Mouse (Mus musculus): ENCODE measurements around the gene Cldn34b2.
"Not testable (repeated sequence)": the region's sequence is repeated elsewhere in the genome, so short reads cannot be mapped to it uniquely, and the experiment has no call there.

Cldn34b2 gene

GRCm38 (mm10) chrX:155128312-155128711 lies at the start of gene Cldn34b2:
Gene Cldn34b2, minus strand, starts transcription at chrX:155128412.
- H3K4me3 ChIP-seq (replicated peaks; ENCODE audit: low read length); H3K4me1 ChIP-seq (replicated peaks; ENCODE audit: low read depth, low read length); H3K9me3 ChIP-seq (ENCODE audit: low read length); H3K27me3 ChIP-seq (ENCODE audit: insufficient read depth, low read length); H3K36me3 ChIP-seq (ENCODE audit: insufficient read depth, low read length): not testable (repeated sequence)

- TF ChIP-seq CTCF (conservative IDR thresholded peaks at IDR 0.05; ENCODE audit: low read length) = no peak
- TF ChIP-seq NANOG (IDR thresholded peaks at IDR 0.05; ENCODE audit: borderline replicate concordance, low read length) = no peak
- no peak for TF ChIP-seq POU5F1 (IDR thresholded peaks at IDR 0.05; ENCODE audit: borderline replicate concordance, low read length)
- H3K9me3 ChIP-seq (ENCODE audit: low read length) = no peaks in the 10 kb centered on the region
- no peaks in the 10 kb centered on the region for H3K36me3 ChIP-seq (ENCODE audit: insufficient read depth, low read length)
- H3K27me3 ChIP-seq (ENCODE audit: insufficient read depth, low read length) = no peaks in the 10 kb centered on the region
- H3K4me1 ChIP-seq (replicated peaks; ENCODE audit: low read depth, low read length) = no peaks in the 10 kb centered on the region
- no peak overlapping the region for H3K4me3 ChIP-seq (replicated peaks; ENCODE audit: low read length)
Measured at GRCm38 (mm10) chrX:155177640-155178039, 49.4 kb upstream of the Cldn34b2 start.

- Histone ChIP-seq H3K27me3 (ENCODE audit: insufficient read depth, low read length) (no peaks in the 10 kb centered on the region), H3K36me3 (ENCODE audit: insufficient read depth, low read length) (no peaks in the 10 kb centered on the region), H3K9me3 (ENCODE audit: low read length) (no peaks in the 10 kb centered on the region), H3K4me3 (replicated peaks; ENCODE audit: low read length) (no peak overlapping the region), H3K4me1 (replicated peaks; ENCODE audit: low read depth, low read length) (no peaks in the 10 kb centered on the region)
- TF ChIP-seq NANOG (IDR thresholded peaks at IDR 0.05; ENCODE audit: borderline replicate concordance, low read length) = no peak
- TF ChIP-seq POU5F1 (IDR thresholded peaks at IDR 0.05; ENCODE audit: borderline replicate concordance, low read length) = no peak
- no peak for TF ChIP-seq CTCF (conservative IDR thresholded peaks at IDR 0.05; ENCODE audit: low read length)
Measured at GRCm38 (mm10) chrX:155177230-155177629, 49.0 kb upstream of the Cldn34b2 start.

GRCm38 (mm10) chrX:155175568-155175967 lies 47.4 kb upstream of the Cldn34b2 start:
- Histone ChIP-seq H3K36me3 (ENCODE audit: insufficient read depth, low read length) (no peaks in the 10 kb centered on the region), H3K9me3 (ENCODE audit: low read length) (no peaks in the 10 kb centered on the region), H3K27me3 (ENCODE audit: insufficient read depth, low read length) (no peaks in the 10 kb centered on the region), H3K4me1 (replicated peaks; ENCODE audit: low read depth, low read length) (no peaks in the 10 kb centered on the region), H3K4me3 (replicated peaks; ENCODE audit: low read length) (no peak overlapping the region)
- TF ChIP-seq NANOG (IDR thresholded peaks at IDR 0.05; ENCODE audit: borderline replicate concordance, low read length) = no peak
- no peak for TF ChIP-seq CTCF (conservative IDR thresholded peaks at IDR 0.05; ENCODE audit: low read length)
- no peak for TF ChIP-seq POU5F1 (IDR thresholded peaks at IDR 0.05; ENCODE audit: borderline replicate concordance, low read length)

GRCm38 (mm10) chrX:155172310-155172709 lies 44.1 kb upstream of the Cldn34b2 start:
- no peak for TF ChIP-seq NANOG (IDR thresholded peaks at IDR 0.05; ENCODE audit: borderline replicate concordance, low read length)
- no peak for TF ChIP-seq POU5F1 (IDR thresholded peaks at IDR 0.05; ENCODE audit: borderline replicate concordance, low read length)
- no peak for TF ChIP-seq CTCF (conservative IDR thresholded peaks at IDR 0.05; ENCODE audit: low read length)
- Histone ChIP-seq H3K9me3 (ENCODE audit: low read length) (no peaks in the 10 kb centered on the region), H3K4me1 (replicated peaks; ENCODE audit: low read depth, low read length) (no peaks in the 10 kb centered on the region), H3K4me3 (replicated peaks; ENCODE audit: low read length) (no peak overlapping the region), H3K36me3 (ENCODE audit: insufficient read depth, low read length) (no peaks in the 10 kb centered on the region), H3K27me3 (ENCODE audit: insufficient read depth, low read length) (no peaks in the 10 kb centered on the region)

GRCm38 (mm10) chrX:155171754-155172153 lies 43.5 kb upstream of the Cldn34b2 start:
- no peaks in the 10 kb centered on the region for H3K36me3 ChIP-seq (ENCODE audit: insufficient read depth, low read length)
- no peaks in the 10 kb centered on the region for H3K27me3 ChIP-seq (ENCODE audit: insufficient read depth, low read length)
- no peak overlapping the region for H3K4me3 ChIP-seq (replicated peaks; ENCODE audit: low read length)
- no peaks in the 10 kb centered on the region for H3K4me1 ChIP-seq (replicated peaks; ENCODE audit: low read depth, low read length)
- no peaks in the 10 kb centered on the region for H3K9me3 ChIP-seq (ENCODE audit: low read length)
- no peak for TF ChIP-seq NANOG (IDR thresholded peaks at IDR 0.05; ENCODE audit: borderline replicate concordance, low read length)
- no peak for TF ChIP-seq CTCF (conservative IDR thresholded peaks at IDR 0.05; ENCODE audit: low read length)
- no peak for TF ChIP-seq POU5F1 (IDR thresholded peaks at IDR 0.05; ENCODE audit: borderline replicate concordance, low read length)

- no peak overlapping the region for H3K4me3 ChIP-seq (replicated peaks; ENCODE audit: low read length)
- no peak for TF ChIP-seq NANOG (IDR thresholded peaks at IDR 0.05; ENCODE audit: borderline replicate concordance, low read length)
- no peak for TF ChIP-seq CTCF (conservative IDR thresholded peaks at IDR 0.05; ENCODE audit: low read length)
- no peak for TF ChIP-seq POU5F1 (IDR thresholded peaks at IDR 0.05; ENCODE audit: borderline replicate concordance, low read length)
- H3K4me1 ChIP-seq (replicated peaks; ENCODE audit: low read depth, low read length) = no peaks in the 10 kb centered on the region
- no peaks in the 10 kb centered on the region for H3K9me3 ChIP-seq (ENCODE audit: low read length)
- no peaks in the 10 kb centered on the region for H3K27me3 ChIP-seq (ENCODE audit: insufficient read depth, low read length)
- no peaks in the 10 kb centered on the region for H3K36me3 ChIP-seq (ENCODE audit: insufficient read depth, low read length)
Measured at GRCm38 (mm10) chrX:155169886-155170285, 41.7 kb upstream of the Cldn34b2 start.

- H3K36me3 ChIP-seq (ENCODE audit: insufficient read depth, low read length) = no peaks in the 10 kb centered on the region
- H3K4me3 ChIP-seq (replicated peaks; ENCODE audit: low read length) = no peak overlapping the region
- H3K27me3 ChIP-seq (ENCODE audit: insufficient read depth, low read length) = no peaks in the 10 kb centered on the region
- H3K4me1 ChIP-seq (replicated peaks; ENCODE audit: low read depth, low read length) = no peaks in the 10 kb centered on the region
- H3K9me3 ChIP-seq (ENCODE audit: low read length) = no peaks in the 10 kb centered on the region
- no peak for TF ChIP-seq POU5F1 (IDR thresholded peaks at IDR 0.05; ENCODE audit: borderline replicate concordance, low read length)
- TF ChIP-seq CTCF (conservative IDR thresholded peaks at IDR 0.05; ENCODE audit: low read length) = no peak
- no peak for TF ChIP-seq NANOG (IDR thresholded peaks at IDR 0.05; ENCODE audit: borderline replicate concordance, low read length)
Measured at GRCm38 (mm10) chrX:155167667-155168066, 39.5 kb upstream of the Cldn34b2 start.

GRCm38 (mm10) chrX:155166313-155166712 lies 38.1 kb upstream of the Cldn34b2 start:
- H3K36me3 ChIP-seq (ENCODE audit: insufficient read depth, low read length) = no peaks in the 10 kb centered on the region
- no peak overlapping the region for H3K4me3 ChIP-seq (replicated peaks; ENCODE audit: low read length)
- no peaks in the 10 kb centered on the region for H3K4me1 ChIP-seq (replicated peaks; ENCODE audit: low read depth, low read length)
- H3K9me3 ChIP-seq (ENCODE audit: low read length) = no peaks in the 10 kb centered on the region
- no peaks in the 10 kb centered on the region for H3K27me3 ChIP-seq (ENCODE audit: insufficient read depth, low read length)
- TF ChIP-seq POU5F1 (IDR thresholded peaks at IDR 0.05; ENCODE audit: borderline replicate concordance, low read length) (no peak), CTCF (conservative IDR thresholded peaks at IDR 0.05; ENCODE audit: low read length) (no peak), NANOG (IDR thresholded peaks at IDR 0.05; ENCODE audit: borderline replicate concordance, low read length) (no peak)

Data from E14TG2a.4 (cell line).